Comparison of ENCODE assay signal across 9 mouse cellular contexts in genomic region chr9:79716496-79716895, GRCm38 (mm10). TPM values are rescaled to one million over a fixed set of nuclear protein-coding genes. Genes with fewer than 3 reads are reported as not detected.
A peak's percentile ranks its signal among the peaks of the same experiment; 100 is the strongest.
DNase-seq lines count a peak whose midpoint lies in the region; ATAC-seq and TF ChIP-seq lines count a peak whose summit lies in the region.
"Had no signal": no experiment of that assay in that cellular context is flagged by ENCODE, and none has a peak within 500 bp of the region (broad histone marks: within the 10 kb centered on the region; RNA-seq: fewer than 3 reads in every experiment).

No protein-coding gene starts in this region.

- TF ChIP-seq CTCF in kidney, postnatal 0 days (IDR thresholded peaks at IDR 0.05; ENCODE audit: low read depth): no peak
- no peak for TF ChIP-seq CTCF in midbrain, postnatal 0 days (IDR thresholded peaks at IDR 0.05)

- peak overlapping the region; percentile 59 for H3K4me3 ChIP-seq in kidney, postnatal 0 days (replicated peaks; ENCODE audit: low read depth, low read length)
- peak overlapping the region; percentile 70 for H3K4me3 ChIP-seq in embryonic facial prominence, embryonic 13.5 days
- H3K4me3 ChIP-seq in hindbrain, embryonic 12.5 days: peak overlapping the region; percentile 54; the same call in 1 of the 2 replicates
- H3K4me3 ChIP-seq in midbrain, postnatal 0 days (ENCODE audit: low read depth, low read length): peak overlapping the region; percentile 48; the same call in 1 of the 2 replicates
- H3K4me3 ChIP-seq: liver, embryonic 12.5 days had no signal

- H3K9me3 ChIP-seq in kidney, postnatal 0 days (replicated peaks; ENCODE audit: low read length): no peaks in the 10 kb centered on the region
- no peaks in the 10 kb centered on the region for H3K9me3 ChIP-seq in embryonic facial prominence, embryonic 13.5 days
- H3K9me3 ChIP-seq in hindbrain, embryonic 12.5 days (replicated peaks): no peaks in the 10 kb centered on the region
- H3K9me3 ChIP-seq in midbrain, postnatal 0 days (ENCODE audit: low read length): no peaks in the 10 kb centered on the region
- H3K9me3 ChIP-seq: liver, embryonic 12.5 days had no signal

- 33% methylated on average over 5 of the region's 5 CpGs for WGBS in kidney, postnatal 0 days
- WGBS in embryonic facial prominence, embryonic 13.5 days: 26% methylated on average over 5 of the region's 5 CpGs
- WGBS in hindbrain, embryonic 12.5 days: 47% methylated on average over 5 of the region's 5 CpGs
- WGBS in midbrain, postnatal 0 days: 41% methylated on average over 5 of the region's 5 CpGs

- no peaks in the 10 kb centered on the region for H3K36me3 ChIP-seq in kidney, postnatal 0 days (ENCODE audit: insufficient read depth, low read length)
- no peaks in the 10 kb centered on the region; the same call in 1 of the 2 replicates for H3K36me3 ChIP-seq in embryonic facial prominence, embryonic 13.5 days
- H3K36me3 ChIP-seq in hindbrain, embryonic 12.5 days: no peaks in the 10 kb centered on the region
- no peaks in the 10 kb centered on the region for H3K36me3 ChIP-seq in midbrain, postnatal 0 days (ENCODE audit: insufficient read depth, low read length)
- H3K36me3 ChIP-seq: liver, embryonic 12.5 days had no signal

- DNase-seq in kidney, postnatal 0 days (ENCODE audit: low spot score): no peak
- no peak for DNase-seq in kidney, adult 11 months
- DNase-seq in midbrain, postnatal 0 days (ENCODE audit: low spot score): no peak
- DNase-seq in ovary, postnatal 10 days (ENCODE audit: low spot score): no peak
- DNase-seq in left cerebral cortex, postnatal 14 days (ENCODE audit: low spot score in 2 of 2): no peak
- DNase-seq in cerebellum, adult 8-10 months: no peak

- H3K9ac ChIP-seq in kidney, postnatal 0 days (ENCODE audit: low read depth, low read length): no peak overlapping the region
- peak overlapping the region; percentile 37 for H3K9ac ChIP-seq in embryonic facial prominence, embryonic 13.5 days
- H3K9ac ChIP-seq in hindbrain, embryonic 12.5 days: no peak overlapping the region
- H3K9ac ChIP-seq in midbrain, postnatal 0 days (replicated peaks; ENCODE audit: low read length, poor library complexity, severe bottlenecking): no peak overlapping the region
- H3K9ac ChIP-seq: liver, embryonic 12.5 days had no signal

- H3K27me3 ChIP-seq in kidney, postnatal 0 days (ENCODE audit: insufficient read depth, low read length): peaks cover 8% of the 10 kb centered on the region; the same call in 1 of the 2 replicates
- H3K27me3 ChIP-seq in embryonic facial prominence, embryonic 13.5 days: peaks cover 17% of the 10 kb centered on the region
- peaks cover 44% of the 10 kb centered on the region for H3K27me3 ChIP-seq in hindbrain, embryonic 12.5 days
- H3K27me3 ChIP-seq in midbrain, postnatal 0 days (ENCODE audit: insufficient read depth, low read length): peaks cover 35% of the 10 kb centered on the region

- peak overlapping the region; percentile 87 for H3K4me2 ChIP-seq in kidney, postnatal 0 days (ENCODE audit: low read length)
- peak overlapping the region; percentile 79 for H3K4me2 ChIP-seq in embryonic facial prominence, embryonic 13.5 days
- H3K4me2 ChIP-seq in hindbrain, embryonic 12.5 days (replicated peaks): peak overlapping the region; percentile 93
- H3K4me2 ChIP-seq in midbrain, postnatal 0 days (ENCODE audit: low read depth, low read length, poor library complexity, severe bottlenecking): peak overlapping the region; percentile 93
- H3K4me2 ChIP-seq: liver, embryonic 12.5 days had no signal

- peaks cover 27% of the 10 kb centered on the region for H3K4me1 ChIP-seq in kidney, postnatal 0 days (replicated peaks; ENCODE audit: insufficient read depth, low read length)
- peaks cover 48% of the 10 kb centered on the region for H3K4me1 ChIP-seq in embryonic facial prominence, embryonic 13.5 days
- H3K4me1 ChIP-seq in hindbrain, embryonic 12.5 days: peaks cover 34% of the 10 kb centered on the region
- peaks cover 4% of the 10 kb centered on the region; the same call in 1 of the 2 replicates for H3K4me1 ChIP-seq in midbrain, postnatal 0 days (ENCODE audit: insufficient read depth, low read length)
- H3K4me1 ChIP-seq: liver, embryonic 12.5 days had no signal

- intact Hi-C loops in left cerebral cortex, postnatal 14 days (cut with DNase I): loop anchor here (5.0 kb wide), 4 partner anchors 609 to 1069 kb away; no protein-coding TSS in a partner anchor

- no peak overlapping the region for H3K27ac ChIP-seq in kidney, postnatal 0 days
- peak overlapping the region; percentile 88; the same call in 1 of the 2 replicates for H3K27ac ChIP-seq in embryonic facial prominence, embryonic 13.5 days
- no peak overlapping the region for H3K27ac ChIP-seq in hindbrain, embryonic 12.5 days
- no peak overlapping the region for H3K27ac ChIP-seq in midbrain, postnatal 0 days (ENCODE audit: low read depth, low read length)
- H3K27ac ChIP-seq: liver, embryonic 12.5 days had no signal

- no peak for ATAC-seq in kidney, postnatal 0 days (replicated peaks; ENCODE audit: low FRiP score, low read depth)
- no peak for ATAC-seq in embryonic facial prominence, embryonic 13.5 days (ENCODE audit: insufficient number of reproducible peaks, insufficient read depth, low FRiP score, low TSS enrichment, low read depth)
- ATAC-seq in hindbrain, embryonic 12.5 days (ENCODE audit: low FRiP score): no peak
- no peak for ATAC-seq in midbrain, postnatal 0 days (ENCODE audit: low FRiP score)
- ATAC-seq: liver, embryonic 12.5 days had no signal

RNA-seq across cellular contexts. Expression of gene Col12a1, which starts 2.1 kb away (rescaled TPM):
- polyA plus RNA-seq in kidney, postnatal 0 days (2015; fragmentation: Nextera tagmentation; extraction: Ambion mirVana): 42.8 and 43.5 TPM in 2 replicates
- 84.9 and 114 TPM in 2 replicates for polyA plus RNA-seq in embryonic facial prominence, embryonic 13.5 days (2015; fragmentation: Nextera tagmentation; extraction: Ambion mirVana)
- 53.8 and 60.1 TPM in 2 replicates for polyA plus RNA-seq in hindbrain, embryonic 12.5 days (2016; fragmentation: Nextera tagmentation; extraction: Ambion mirVana)
- 19.8 and 20.4 TPM in 2 replicates for total RNA-seq in midbrain, postnatal 0 days (2014; rRNA removed)
- 5.0 and 5.9 TPM in 2 replicates for polyA plus RNA-seq in midbrain, postnatal 0 days (2015; fragmentation: Nextera tagmentation; extraction: Ambion mirVana)
- total RNA-seq in left cerebral cortex, postnatal 14 days (2021): 1 to 10 TPM; 7.0 to 7.8 TPM

RNA-seq across cellular contexts. Expression of gene Cox7a2, which starts 43.2 kb away (rescaled TPM):
- polyA plus RNA-seq in kidney, postnatal 0 days (2015; fragmentation: Nextera tagmentation; extraction: Ambion mirVana): 1,196 and 1,379 TPM in 2 replicates
- polyA plus RNA-seq in embryonic facial prominence, embryonic 13.5 days (2015; fragmentation: Nextera tagmentation; extraction: Ambion mirVana): 640 and 679 TPM in 2 replicates
- 574 and 638 TPM in 2 replicates for polyA plus RNA-seq in hindbrain, embryonic 12.5 days (2016; fragmentation: Nextera tagmentation; extraction: Ambion mirVana)
- 294 and 365 TPM in 2 replicates for total RNA-seq in midbrain, postnatal 0 days (2014; rRNA removed)
- polyA plus RNA-seq in midbrain, postnatal 0 days (2015; fragmentation: Nextera tagmentation; extraction: Ambion mirVana): 1,023 and 1,039 TPM in 2 replicates
- total RNA-seq in left cerebral cortex, postnatal 14 days (2021): 100 to 1,000 TPM; 412 to 418 TPM
